Mouse (Mus musculus) ES-E14 (cell line): ENCODE data around the gene Zfp579.

ENCODE experiments used
- CHD2 ChIP-seq: IDR thresholded peaks from 2 replicates; pipeline ENCODE4 v1.6.1; 2014; ENCODE audit warnings: mild to moderate bottlenecking, low read depth, low read length, inconsistent platforms
- MAFK ChIP-seq: IDR thresholded peaks from 2 replicates; pipeline ENCODE4 v1.6.1; 2014; ENCODE audit warnings: mild to moderate bottlenecking, low read depth, low read length, inconsistent platforms; ENCODE audit not compliant: insufficient read depth
- ZC3H11A ChIP-seq: IDR thresholded peaks from 2 replicates; pipeline ENCODE4 v1.6.1; 2012; ENCODE audit warnings: low read depth, mild to moderate bottlenecking, inconsistent platforms, low read length, borderline replicate concordance

DNA sequence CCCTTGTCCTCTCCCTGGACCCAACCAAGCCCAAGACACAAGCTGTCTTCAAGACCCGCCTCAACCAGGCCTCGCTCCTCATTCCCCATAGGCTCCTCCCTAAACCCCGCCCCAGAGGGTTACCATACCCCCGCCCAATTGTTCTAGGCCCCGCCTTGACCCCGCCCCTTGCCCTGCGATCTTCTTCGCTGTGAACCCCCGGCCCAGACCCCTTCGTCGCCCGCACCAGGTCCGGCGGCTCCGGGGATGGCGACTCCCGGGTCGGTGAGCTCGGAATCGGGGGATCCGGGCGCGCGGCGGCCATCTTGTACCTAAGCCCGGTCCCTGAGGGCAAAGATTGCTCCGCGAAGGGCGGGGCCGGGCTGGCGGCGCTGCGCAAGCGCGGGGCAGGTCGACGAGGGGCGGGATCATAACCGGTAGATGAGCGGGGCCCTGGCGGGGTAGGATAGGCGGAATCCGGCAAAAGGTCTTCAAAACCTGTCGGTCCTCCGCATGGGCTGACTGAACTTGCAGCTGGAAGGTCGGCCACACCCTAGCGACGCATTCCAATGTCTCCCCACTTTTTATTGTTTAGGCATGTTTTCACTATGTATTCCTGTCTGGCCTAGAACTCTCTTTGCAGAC, 42.3 kb upstream of the Zfp579 start, which contains the start of gene Zfp784:
- no peak for TF ChIP-seq ZC3H11A
- no peak for TF ChIP-seq CHD2
- no peak for TF ChIP-seq MAFK
